Mouse (Mus musculus): Measurements from ENCODE around the gene Wdr74. TPM values are rescaled to one million over a fixed set of nuclear protein-coding genes. Genes with fewer than 3 reads are reported as not detected.

The Wdr74 gene
- total and polyA plus RNA-seq, 3 experiments = 208 to 803 (median 208) TPM

- peak in 1 of 3 experiments; percentile 17; a peak in 1 of 6 replicates for TF ChIP-seq CTCF (IDR thresholded peaks at IDR 0.05 in 2 of 3, conservative IDR thresholded peaks at IDR 0.05 in 1 of 3; ENCODE audit: control insufficient read depth in 1 of 3, insufficient read depth in 1 of 3, low read depth in 2 of 3, low read length in 3 of 3, poor library complexity in 1 of 3, severe bottlenecking in 1 of 3)
- peak in 1 of 2 experiments; percentile 25; a peak in 1 of 4 replicates for TF ChIP-seq EP300 (IDR thresholded peaks at IDR 0.05; ENCODE audit: low read depth in 1 of 2, low read length in 2 of 2)
- no peak for TF ChIP-seq RCOR1 (IDR thresholded peaks at IDR 0.05; ENCODE audit: low read depth, low read length)
- peak; percentile 98 for TF ChIP-seq NELFE (IDR thresholded peaks at IDR 0.05; ENCODE audit: low read depth, low read length)
- no peak for TF ChIP-seq MEF2A (IDR thresholded peaks at IDR 0.05; ENCODE audit: extremely low read depth, insufficient replicate concordance, low read depth, low read length, poor library complexity, severe bottlenecking)
- TF ChIP-seq HCFC1 (IDR thresholded peaks at IDR 0.05; ENCODE audit: low read depth, low read length) = peak; percentile 84
- no peak for TF ChIP-seq MAZ (IDR thresholded peaks at IDR 0.05; ENCODE audit: low read depth, low read length)
- TF ChIP-seq CHD1 (IDR thresholded peaks at IDR 0.05; ENCODE audit: low read depth, low read length) = no peak
- no peak for TF ChIP-seq ZKSCAN1 (IDR thresholded peaks at IDR 0.05; ENCODE audit: low read depth, low read length)
- TF ChIP-seq POLR2A (IDR thresholded peaks at IDR 0.05; ENCODE audit: control insufficient read depth in 1 of 2, insufficient read depth in 1 of 2, low read depth in 1 of 2, low read length in 2 of 2, poor library complexity in 1 of 2) = peak; percentile 93 to 98
- TF ChIP-seq JUND (IDR thresholded peaks at IDR 0.05; ENCODE audit: low read depth, low read length) = no peak
- peak; percentile 99 for TF ChIP-seq POLR2AphosphoS2 (IDR thresholded peaks at IDR 0.05; ENCODE audit: low read length)
- peak; percentile 88 for TF ChIP-seq SIN3A (IDR thresholded peaks at IDR 0.05; ENCODE audit: low read length)
- peak; percentile 95 for TF ChIP-seq ZMIZ1 (IDR thresholded peaks at IDR 0.05; ENCODE audit: low read depth, low read length)
Observed at GRCm38 (mm10) chr19:8774086-8774835, 38.6 kb downstream of the Wdr74 start, which contains the start of gene Tmem179b (continued).

- peak overlapping the region; percentile 95 for H3K27ac ChIP-seq (ENCODE audit: control insufficient read depth, low read depth, low read length)
- H3K9me3 ChIP-seq (replicated peaks; ENCODE audit: insufficient read depth, low read length) = no peaks in the 10 kb centered on the region
- H3K4me1 ChIP-seq (ENCODE audit: control insufficient read depth in 1 of 2, insufficient read depth in 2 of 2, low read length in 2 of 2) = peaks cover 0 to 14% of the 10 kb centered on the region in 2 experiments; a peak in 2 of 4 replicates
- H3K27me3 ChIP-seq (ENCODE audit: control insufficient read depth in 1 of 2, insufficient read depth in 2 of 2, low read length in 2 of 2) = no peaks in the 10 kb centered on the region
- H3K4me3 ChIP-seq (ENCODE audit: control insufficient read depth in 1 of 2, insufficient read depth in 1 of 2, low read depth in 2 of 2, low read length in 2 of 2) = peak overlapping the region; percentile 73 to 84
- H3K36me3 ChIP-seq (ENCODE audit: control insufficient read depth in 1 of 2, insufficient read depth in 2 of 2, low read length in 2 of 2) = peaks cover 8 to 19% of the 10 kb centered on the region in 2 experiments
- peak overlapping the region; percentile 99 for H3K9ac ChIP-seq (ENCODE audit: control insufficient read depth, low read depth, low read length, poor library complexity, severe bottlenecking)
- TF ChIP-seq TAL1 (IDR thresholded peaks at IDR 0.05; ENCODE audit: low read length) = no peak
- peak; percentile 77; the same call in 1 of the 2 replicates for TF ChIP-seq CHD1 (IDR thresholded peaks at IDR 0.05; ENCODE audit: low read depth, low read length)
- TF ChIP-seq JUND (IDR thresholded peaks at IDR 0.05; ENCODE audit: low read depth, low read length) = no peak
- no peak for TF ChIP-seq RAD21 (IDR thresholded peaks at IDR 0.05; ENCODE audit: low read depth, low read length)
- TF ChIP-seq ETS1 (IDR thresholded peaks at IDR 0.05; ENCODE audit: low read depth, low read length) = no peak; the same call in 1 of the 2 replicates
- no peak for TF ChIP-seq BHLHE40 (IDR thresholded peaks at IDR 0.05; ENCODE audit: borderline replicate concordance, low read depth, low read length)
- DNase-seq (ENCODE audit: low read depth, low spot score) = peak; percentile 52
- peaks cover 21% of the 10 kb centered on the region for H3K79me2 ChIP-seq (ENCODE audit: control insufficient read depth, insufficient read depth, low read length, poor library complexity)
Observed at GRCm38 (mm10) chr19:8774951-8775421, 39.4 kb downstream of the Wdr74 start.
